Mouse (Mus musculus): ENCODE results near the gene Olfr1392.

DNA sequence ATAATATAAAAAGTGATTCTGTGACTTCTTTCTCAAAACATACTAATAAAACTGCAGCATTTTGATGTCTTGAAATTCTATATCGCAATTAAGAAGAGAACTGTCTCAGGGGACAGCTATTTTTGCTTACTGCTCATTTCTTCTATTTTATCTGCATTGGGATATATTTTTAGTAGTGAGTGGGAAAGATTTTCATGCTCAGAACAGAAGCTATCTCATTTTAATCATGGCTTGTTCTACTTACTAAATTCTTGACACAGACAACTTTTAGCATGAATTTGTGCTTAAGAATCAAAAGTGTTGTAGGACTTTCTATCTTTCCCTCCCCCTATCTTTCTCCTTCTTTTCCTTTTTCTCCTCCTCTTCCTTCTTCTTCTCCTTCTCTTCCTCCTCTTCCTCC, 44.6 kb downstream of the Olfr1392 start:
- TF ChIP-seq POLR2A (IDR thresholded peaks at IDR 0.05; ENCODE audit: insufficient read length, low read depth): no peak
- no peak for TF ChIP-seq POLR2AphosphoS2 (IDR thresholded peaks at IDR 0.05; ENCODE audit: insufficient read length, low read depth)
- no peak for TF ChIP-seq MAX (IDR thresholded peaks at IDR 0.05; ENCODE audit: low read depth)
- TF ChIP-seq E2F4 (IDR thresholded peaks at IDR 0.05; ENCODE audit: insufficient read depth): no peak
- TF ChIP-seq REST (IDR thresholded peaks at IDR 0.05; ENCODE audit: insufficient read depth, insufficient read length): no peak
- no peak for TF ChIP-seq MYOD1 (IDR thresholded peaks at IDR 0.05; ENCODE audit: control insufficient read depth in 1 of 3, insufficient read length in 2 of 3, low read depth in 2 of 3)

All from myocyte (in vitro differentiated cells).